ENCODE assay signal across 8 mouse cellular contexts in genomic region chr4:133046691-133047352, GRCm38 (mm10). TPM values are rescaled to one million over a fixed set of nuclear protein-coding genes. Genes with fewer than 3 reads are reported as not detected.
DNase-seq lines count a peak whose midpoint lies in the region; ATAC-seq and TF ChIP-seq lines count a peak whose summit lies in the region.

No protein-coding gene starts in this region.

- no peaks in the 10 kb centered on the region for H3K9me3 ChIP-seq in lung, postnatal 0 days (ENCODE audit: low read length)
- no peaks in the 10 kb centered on the region for H3K9me3 ChIP-seq in forebrain, embryonic 12.5 days
- no peaks in the 10 kb centered on the region for H3K9me3 ChIP-seq in kidney, embryonic 16.5 days (ENCODE audit: low read length)

- no peak for TF ChIP-seq EP300 in lung, postnatal 0 days (IDR thresholded peaks at IDR 0.05)

- H3K27ac ChIP-seq in lung, postnatal 0 days (ENCODE audit: low read length): peak overlapping the region; percentile 22
- H3K27ac ChIP-seq in forebrain, embryonic 12.5 days: peak overlapping the region; percentile 88
- peak overlapping the region; percentile 95 for H3K27ac ChIP-seq in kidney, embryonic 16.5 days (ENCODE audit: low read length)
- peak overlapping the region; percentile 60; the same call in 1 of the 2 replicates for H3K27ac ChIP-seq in small intestine, adult 2 months (ENCODE audit: insufficient read depth, low read depth, low read length)

- ATAC-seq in lung, postnatal 0 days: no peak
- peak; percentile 47 for ATAC-seq in forebrain, embryonic 12.5 days (ENCODE audit: low FRiP score)
- no peak for ATAC-seq in kidney, embryonic 16.5 days (ENCODE audit: low FRiP score, low TSS enrichment)
- ATAC-seq in cerebellum, adult (ENCODE audit: insufficient number of reproducible peaks, low FRiP score, low TSS enrichment): no peak

- H3K4me3 ChIP-seq in lung, postnatal 0 days (ENCODE audit: low read depth, low read length): no peak overlapping the region
- no peak overlapping the region for H3K4me3 ChIP-seq in forebrain, embryonic 12.5 days (replicated peaks)
- no peak overlapping the region for H3K4me3 ChIP-seq in kidney, embryonic 16.5 days (ENCODE audit: low read length)
- H3K4me3 ChIP-seq in small intestine, adult 2 months (ENCODE audit: low read depth, low read length): no peak overlapping the region

- no peak for TF ChIP-seq CTCF in lung, postnatal 0 days (IDR thresholded peaks at IDR 0.05)
- TF ChIP-seq CTCF in small intestine, adult 2 months (IDR thresholded peaks at IDR 0.05; ENCODE audit: extremely low read depth, insufficient read length, insufficient replicate concordance, low read depth, low read length): no peak

- 34% methylated on average over 12 of the region's 12 CpGs for WGBS in lung, postnatal 0 days
- 27% methylated on average over 12 of the region's 12 CpGs for whole genome bisulfite sequencing in forebrain, embryonic 12.5 days
- WGBS in kidney, embryonic 16.5 days: 29% methylated on average over 12 of the region's 12 CpGs
- WGBS in small intestine, adult 2 months: 29% methylated on average over 12 of the region's 12 CpGs

- no peak for TF ChIP-seq POLR2A in small intestine, adult 2 months (IDR thresholded peaks at IDR 0.05; ENCODE audit: low read depth, low read length)

- no peaks in the 10 kb centered on the region for H3K27me3 ChIP-seq in lung, postnatal 0 days (replicated peaks; ENCODE audit: insufficient read depth, low read length)
- H3K27me3 ChIP-seq in forebrain, embryonic 12.5 days: peaks cover 11% of the 10 kb centered on the region
- no peaks in the 10 kb centered on the region for H3K27me3 ChIP-seq in kidney, embryonic 16.5 days (ENCODE audit: insufficient read depth, low read length)
- no peaks in the 10 kb centered on the region for H3K27me3 ChIP-seq in small intestine, adult 2 months (ENCODE audit: control insufficient read depth, insufficient read depth, low read length)

- no peaks in the 10 kb centered on the region for H3K36me3 ChIP-seq in lung, postnatal 0 days (ENCODE audit: insufficient read depth, low read length)
- H3K36me3 ChIP-seq in forebrain, embryonic 12.5 days (replicated peaks): no peaks in the 10 kb centered on the region
- no peaks in the 10 kb centered on the region for H3K36me3 ChIP-seq in kidney, embryonic 16.5 days (ENCODE audit: insufficient read depth, low read length)
- no peaks in the 10 kb centered on the region for H3K36me3 ChIP-seq in small intestine, adult 2 months (ENCODE audit: control insufficient read depth, insufficient read depth, low read length)

- no peak overlapping the region for H3K9ac ChIP-seq in lung, postnatal 0 days (replicated peaks; ENCODE audit: low read depth)
- 0 out of 2 replicates have a peak overlapping the region, but pooled peaks have one; percentile 39 for H3K9ac ChIP-seq in forebrain, embryonic 12.5 days
- H3K9ac ChIP-seq in kidney, embryonic 16.5 days (replicated peaks; ENCODE audit: low read length): 0 out of 2 replicates have a peak overlapping the region, but pooled peaks have one; percentile 40

- H3K4me1 ChIP-seq in lung, postnatal 0 days (ENCODE audit: insufficient read depth, low read depth, low read length): peaks cover 57% of the 10 kb centered on the region
- peaks cover 100% of the 10 kb centered on the region for H3K4me1 ChIP-seq in forebrain, embryonic 12.5 days
- peaks cover 100% of the 10 kb centered on the region for H3K4me1 ChIP-seq in kidney, embryonic 16.5 days (ENCODE audit: insufficient read depth, low read length)
- H3K4me1 ChIP-seq in small intestine, adult 2 months (ENCODE audit: control insufficient read depth, insufficient read depth, insufficient read length, low read length): peaks cover 43% of the 10 kb centered on the region

- no peak overlapping the region for H3K4me2 ChIP-seq in lung, postnatal 0 days (replicated peaks; ENCODE audit: low read depth, low read length)
- peak overlapping the region; percentile 28 for H3K4me2 ChIP-seq in forebrain, embryonic 12.5 days
- H3K4me2 ChIP-seq in kidney, embryonic 16.5 days (replicated peaks; ENCODE audit: low read depth, low read length): no peak overlapping the region

- no peak for DNase-seq in lung, postnatal 0 days (ENCODE audit: low spot score)
- no peak for DNase-seq in lung, adult 18-20 months
- no peak for DNase-seq in urinary bladder, postnatal 4 days (ENCODE audit: low spot score in 2 of 2)
- no peak for DNase-seq in spleen, postnatal 36 days (ENCODE audit: low spot score in 2 of 2)

RNA-seq across cellular contexts. Expression of gene Ahdc1, which starts 35.8 kb away (rescaled TPM):
- 3.9 and 4.4 TPM in 2 replicates for polyA plus RNA-seq in lung, postnatal 0 days (2015; fragmentation: Nextera tagmentation; extraction: Ambion mirVana)
- 7.2 and 8.1 TPM in 2 replicates for polyA plus RNA-seq in forebrain, embryonic 12.5 days (2016; fragmentation: Nextera tagmentation; extraction: Ambion mirVana)
- 9.8 and 11.7 TPM in 2 replicates for polyA plus RNA-seq in kidney, embryonic 16.5 days (2015; fragmentation: Nextera tagmentation; extraction: Ambion mirVana)
- 13.8 and 23.7 TPM in 2 replicates for polyA plus RNA-seq in small intestine, adult 2 months (2012; rRNA removed)

Comparison
In these comparisons a context has a peak if more than half of its experiments do, and no peak if none do; other contexts are left out.
1. H3K27ac ChIP-seq: peak in every context shown above with its lines; median percentile 95 in kidney, embryonic 16.5 days; 88 in forebrain, embryonic 12.5 days; 60 in small intestine, adult 2 months; 22 in lung, postnatal 0 days.